Mouse (Mus musculus) kidney, embryonic 15.5 days (tissue): ENCODE results near the gene Abtb1. TPM values are rescaled to one million over a fixed set of nuclear protein-coding genes. Genes with fewer than 3 reads are reported as not detected.

Source experiments
- ATAC-seq: fragments of 200-750 bp; cut with Nextera tagmentation; replicated peaks from 2 replicates; pipeline ENCODE4 v1.8.0; 2017; ENCODE audit warnings: moderate TSS enrichment; ENCODE audit not compliant: low FRiP score
- H3K27ac ChIP-seq: fragments of 300-500 bp; sonication (generic); 2 replicates; pipeline ENCODE4 v1.5.1; 2015; ENCODE audit warnings: mild to moderate bottlenecking, inconsistent platforms
- H3K27me3 ChIP-seq: fragments of 300-500 bp; sonication (generic); 2 replicates; pipeline ENCODE4 v1.6.1; 2015; ENCODE audit warnings: inconsistent platforms
- H3K36me3 ChIP-seq: fragments of 300-500 bp; sonication (generic); 2 replicates; pipeline ENCODE4 v1.6.1; 2015; ENCODE audit warnings: inconsistent platforms
- H3K4me1 ChIP-seq: fragments of 300-500 bp; sonication (generic); 2 replicates; pipeline ENCODE4 v1.6.1; 2015; ENCODE audit warnings: inconsistent platforms
- H3K4me2 ChIP-seq: fragments of 300-500 bp; sonication (generic); 2 replicates; pipeline ENCODE4 v1.6.1; 2015; ENCODE audit warnings: moderate library complexity, mild to moderate bottlenecking, inconsistent platforms
- H3K4me3 ChIP-seq: fragments of 300-500 bp; sonication (generic); replicated peaks from 2 replicates; pipeline ENCODE4 v1.5.1; 2015; ENCODE audit warnings: mild to moderate bottlenecking, inconsistent platforms
- H3K9ac ChIP-seq: fragments of 300-500 bp; sonication (generic); 2 replicates; pipeline ENCODE4 v1.6.1; 2015; ENCODE audit warnings: mild to moderate bottlenecking, inconsistent platforms
- H3K9me3 ChIP-seq: fragments of 300-500 bp; sonication (generic); replicated peaks from 2 replicates; pipeline ENCODE4 v1.6.1; 2016; ENCODE audit warnings: inconsistent platforms
- WGBS: fragments of 180-500 bp; shearing (Covaris S2); methylation state at CpG from one replicate; pipeline ENCODE4 v1.1.7; 2015; ENCODE audit warnings: mixed read lengths; 5-methylcytosine and 5-hydroxymethylcytosine counted together
- polyA plus RNA-seq: library from polyadenylated mRNA; unstranded; fragments of >200 nt; fragmentation: Nextera tagmentation; extraction: Ambion mirVana; gene quantifications from 2 replicates; pipeline ENCODE4 v1.2.1, GENCODE M21; 2015

The Abtb1 gene
- polyA plus RNA-seq, 1 experiment from 2014 or later: 32.4 TPM

- H3K9ac ChIP-seq: no peak overlapping the region
- no peak overlapping the region for H3K4me2 ChIP-seq
- no peaks in the 10 kb centered on the region for H3K27me3 ChIP-seq
- no peak overlapping the region for H3K27ac ChIP-seq
- H3K4me1 ChIP-seq: peaks cover 33% of the 10 kb centered on the region
- no peaks in the 10 kb centered on the region for H3K36me3 ChIP-seq
- ATAC-seq: no peak
- H3K9me3 ChIP-seq: no peaks in the 10 kb centered on the region
- WGBS: 62% methylated on average over 3 of the region's 3 CpGs
- no peak overlapping the region for H3K4me3 ChIP-seq
These were observed 14.8 kb downstream of the Abtb1 start for GRCm38 (mm10) chr6:88826965-88827364.

GRCm38 (mm10) chr6:88826545-88826944 is 15.2 kb downstream of the Abtb1 start:
- Histone ChIP-seq H3K4me1 (peaks cover 33% of the 10 kb centered on the region), H3K9me3 (no peaks in the 10 kb centered on the region), H3K4me3 (no peak overlapping the region), H3K36me3 (no peaks in the 10 kb centered on the region), H3K4me2 (no peak overlapping the region), H3K9ac (no peak overlapping the region), H3K27me3 (no peaks in the 10 kb centered on the region), H3K27ac (no peak overlapping the region)
- peak; percentile 75 for ATAC-seq
- 21% methylated on average over 6 of the region's 6 CpGs for WGBS

GRCm38 (mm10) chr6:88826088-88826487 is 15.7 kb downstream of the Abtb1 start:
- H3K4me3 ChIP-seq: no peak overlapping the region
- H3K27ac ChIP-seq: no peak overlapping the region
- peaks cover 35% of the 10 kb centered on the region for H3K4me1 ChIP-seq
- no peak for ATAC-seq
- no peak overlapping the region for H3K9ac ChIP-seq
- WGBS: 49% methylated on average over 3 of the region's 3 CpGs
- no peaks in the 10 kb centered on the region for H3K27me3 ChIP-seq
- H3K4me2 ChIP-seq: no peak overlapping the region
- no peaks in the 10 kb centered on the region for H3K9me3 ChIP-seq
- H3K36me3 ChIP-seq: no peaks in the 10 kb centered on the region

GRCm38 (mm10) chr6:88824183-88824582 is 17.6 kb downstream of the Abtb1 start:
- WGBS: 74% methylated on average over 7 of the region's 7 CpGs

GRCm38 (mm10) chr6:88821901-88822300 is 19.9 kb downstream of the Abtb1 start:
- 63% methylated on average over 11 of the region's 11 CpGs for WGBS

More at GRCm38 (mm10) chr6:88824183-88824582, 17.6 kb downstream of the Abtb1 start:
- no peak overlapping the region for H3K27ac ChIP-seq
- H3K4me3 ChIP-seq: no peak overlapping the region
- no peaks in the 10 kb centered on the region for H3K9me3 ChIP-seq
- no peaks in the 10 kb centered on the region for H3K27me3 ChIP-seq
- H3K36me3 ChIP-seq: no peaks in the 10 kb centered on the region
- H3K9ac ChIP-seq: no peak overlapping the region
- peaks cover 46% of the 10 kb centered on the region for H3K4me1 ChIP-seq
- ATAC-seq: no peak
- H3K4me2 ChIP-seq: no peak overlapping the region

GRCm38 (mm10) chr6:88821294-88821693 is 20.5 kb downstream of the Abtb1 start:
- no peaks in the 10 kb centered on the region for H3K9me3 ChIP-seq
- H3K36me3 ChIP-seq: no peaks in the 10 kb centered on the region
- peaks cover 20% of the 10 kb centered on the region for H3K4me1 ChIP-seq
- no peak overlapping the region for H3K4me3 ChIP-seq
- H3K9ac ChIP-seq: no peak overlapping the region
- 93% methylated on average over 6 of the region's 6 CpGs for WGBS
- no peak overlapping the region for H3K4me2 ChIP-seq
- no peak overlapping the region for H3K27ac ChIP-seq
- H3K27me3 ChIP-seq: no peaks in the 10 kb centered on the region
- no peak for ATAC-seq

More at GRCm38 (mm10) chr6:88821901-88822300, 19.9 kb downstream of the Abtb1 start:
- no peak for ATAC-seq
- Histone ChIP-seq H3K4me1 (peaks cover 26% of the 10 kb centered on the region), H3K9ac (no peak overlapping the region), H3K27ac (no peak overlapping the region), H3K4me2 (no peak overlapping the region), H3K9me3 (no peaks in the 10 kb centered on the region), H3K27me3 (no peaks in the 10 kb centered on the region), H3K4me3 (no peak overlapping the region), H3K36me3 (no peaks in the 10 kb centered on the region)

- Histone ChIP-seq H3K4me2 (no peak overlapping the region), H3K4me3 (no peak overlapping the region), H3K27me3 (no peaks in the 10 kb centered on the region), H3K4me1 (peaks cover 16% of the 10 kb centered on the region), H3K9me3 (no peaks in the 10 kb centered on the region), H3K9ac (no peak overlapping the region), H3K27ac (no peak overlapping the region), H3K36me3 (no peaks in the 10 kb centered on the region)
- ATAC-seq: no peak; the same call in 1 of the 2 replicates
- WGBS: 15% methylated on average over 3 of the region's 3 CpGs
These were observed 20.9 kb downstream of the Abtb1 start for GRCm38 (mm10) chr6:88820853-88821252.

- H3K4me2 ChIP-seq: no peak overlapping the region
- ATAC-seq: no peak
- no peak overlapping the region for H3K4me3 ChIP-seq
- no peak overlapping the region for H3K9ac ChIP-seq
- H3K9me3 ChIP-seq: no peaks in the 10 kb centered on the region
- WGBS: 82% methylated on average over 3 of the region's 3 CpGs
- H3K4me1 ChIP-seq: peaks cover 21% of the 10 kb centered on the region
- no peak overlapping the region for H3K27ac ChIP-seq
- no peaks in the 10 kb centered on the region for H3K27me3 ChIP-seq
- H3K36me3 ChIP-seq: no peaks in the 10 kb centered on the region
These were observed 24.9 kb downstream of the Abtb1 start for GRCm38 (mm10) chr6:88816913-88817312.

- Histone ChIP-seq H3K9me3 (no peaks in the 10 kb centered on the region), H3K9ac (no peak overlapping the region), H3K4me2 (no peak overlapping the region), H3K4me3 (no peak overlapping the region), H3K36me3 (no peaks in the 10 kb centered on the region), H3K4me1 (peaks cover 27% of the 10 kb centered on the region), H3K27ac (no peak overlapping the region), H3K27me3 (no peaks in the 10 kb centered on the region)
- ATAC-seq: no peak
- WGBS: 88% methylated on average over 3 of the region's 3 CpGs
These were observed 26.3 kb downstream of the Abtb1 start for GRCm38 (mm10) chr6:88815489-88815888.

- no peak for ATAC-seq
- Histone ChIP-seq H3K9me3 (no peaks in the 10 kb centered on the region), H3K27me3 (no peaks in the 10 kb centered on the region), H3K4me1 (peaks cover 31% of the 10 kb centered on the region), H3K9ac (no peak overlapping the region), H3K36me3 (no peaks in the 10 kb centered on the region), H3K4me2 (no peak overlapping the region), H3K27ac (no peak overlapping the region), H3K4me3 (no peak overlapping the region)
- WGBS: 80% methylated on average over 3 of the region's 3 CpGs
These were observed 26.7 kb downstream of the Abtb1 start for GRCm38 (mm10) chr6:88815036-88815435.

- Histone ChIP-seq H3K36me3 (no peaks in the 10 kb centered on the region), H3K4me3 (no peak overlapping the region), H3K4me2 (no peak overlapping the region), H3K27ac (no peak overlapping the region), H3K27me3 (no peaks in the 10 kb centered on the region), H3K9me3 (no peaks in the 10 kb centered on the region), H3K9ac (no peak overlapping the region), H3K4me1 (peaks cover 38% of the 10 kb centered on the region)
- no peak for ATAC-seq
- WGBS: 73% methylated on average over 10 of the region's 10 CpGs
These were observed 28.0 kb downstream of the Abtb1 start for GRCm38 (mm10) chr6:88813832-88814231.

GRCm38 (mm10) chr6:88812886-88813285 is 28.9 kb downstream of the Abtb1 start:
- no peaks in the 10 kb centered on the region for H3K36me3 ChIP-seq
- 68% methylated on average over 3 of the region's 3 CpGs for WGBS
- no peak for ATAC-seq
- no peak overlapping the region for H3K4me3 ChIP-seq
- H3K4me2 ChIP-seq: no peak overlapping the region
- peak overlapping the region; percentile 88 for H3K27ac ChIP-seq
- H3K4me1 ChIP-seq: peaks cover 38% of the 10 kb centered on the region
- no peaks in the 10 kb centered on the region for H3K9me3 ChIP-seq
- H3K9ac ChIP-seq: no peak overlapping the region
- no peaks in the 10 kb centered on the region for H3K27me3 ChIP-seq

GRCm38 (mm10) chr6:88811880-88812400 is 29.8 kb downstream of the Abtb1 start:
- 32% methylated on average over 7 of the region's 7 CpGs for WGBS

More at GRCm38 (mm10) chr6:88811880-88812400, 29.8 kb downstream of the Abtb1 start:
- H3K36me3 ChIP-seq: no peaks in the 10 kb centered on the region
- H3K9ac ChIP-seq: no peak overlapping the region
- peaks cover 42% of the 10 kb centered on the region for H3K4me1 ChIP-seq
- no peaks in the 10 kb centered on the region for H3K9me3 ChIP-seq
- no peak; the same call in 1 of the 2 replicates for ATAC-seq
- no peak overlapping the region for H3K4me2 ChIP-seq
- H3K4me3 ChIP-seq: no peak overlapping the region
- no peaks in the 10 kb centered on the region for H3K27me3 ChIP-seq
- peak overlapping the region; percentile 88 for H3K27ac ChIP-seq
